Mouse (Mus musculus) c-Kit-negative CD71-positive TER-119-positive erythroid progenitor cells, embryonic 14.5 days (primary cell): ENCODE results near the gene Zcwpw1.

ENCODE experiments used
- DNase-seq: peaks from one replicate; pipeline ENCODE4 v3.0.0-alpha.2; 2013; ENCODE audit warnings: low read depth, low spot score

Gene Zcwpw1

DNA sequence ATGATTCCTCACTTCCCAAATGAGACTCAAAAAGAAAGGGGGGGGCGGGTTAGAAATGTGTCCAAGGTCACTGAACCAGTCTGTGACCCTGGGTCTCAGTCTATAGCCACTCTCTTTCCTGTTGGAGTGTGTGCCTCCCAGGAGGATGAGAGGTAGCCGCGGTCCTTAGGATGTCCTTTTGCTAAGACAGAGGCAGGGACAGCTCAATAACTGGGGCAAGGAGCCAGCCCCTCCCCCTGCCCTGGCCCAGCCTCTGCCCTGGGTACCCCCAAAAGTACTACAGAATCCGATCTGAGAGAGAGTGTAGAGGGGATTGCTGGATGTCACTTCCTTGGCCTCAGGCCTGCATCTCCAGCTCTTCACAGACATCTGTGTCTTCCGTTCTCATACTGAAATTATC is 32.2 kb upstream of the Zcwpw1 start:
- DNase-seq: no peak

DNA sequence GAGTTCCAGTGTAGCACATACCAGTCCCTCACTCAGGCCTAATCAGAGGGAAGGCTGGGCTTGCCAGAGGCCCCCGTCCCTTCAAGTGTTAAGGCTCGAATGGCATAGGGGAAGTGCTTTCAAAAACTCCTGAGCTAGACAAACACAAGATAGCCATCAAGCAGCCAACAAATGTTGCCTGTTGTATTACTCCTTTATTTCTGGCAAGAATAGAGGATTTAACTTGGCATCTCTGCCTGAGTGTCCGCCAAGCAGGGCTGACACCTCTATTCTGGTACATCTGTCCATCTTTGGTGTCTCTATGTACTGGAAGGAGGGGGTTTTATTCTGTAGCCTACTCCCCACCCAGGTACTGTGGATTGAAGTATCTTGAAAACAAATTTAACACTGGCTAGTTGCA is 31.5 kb upstream of the Zcwpw1 start:
- no peak for DNase-seq

DNA sequence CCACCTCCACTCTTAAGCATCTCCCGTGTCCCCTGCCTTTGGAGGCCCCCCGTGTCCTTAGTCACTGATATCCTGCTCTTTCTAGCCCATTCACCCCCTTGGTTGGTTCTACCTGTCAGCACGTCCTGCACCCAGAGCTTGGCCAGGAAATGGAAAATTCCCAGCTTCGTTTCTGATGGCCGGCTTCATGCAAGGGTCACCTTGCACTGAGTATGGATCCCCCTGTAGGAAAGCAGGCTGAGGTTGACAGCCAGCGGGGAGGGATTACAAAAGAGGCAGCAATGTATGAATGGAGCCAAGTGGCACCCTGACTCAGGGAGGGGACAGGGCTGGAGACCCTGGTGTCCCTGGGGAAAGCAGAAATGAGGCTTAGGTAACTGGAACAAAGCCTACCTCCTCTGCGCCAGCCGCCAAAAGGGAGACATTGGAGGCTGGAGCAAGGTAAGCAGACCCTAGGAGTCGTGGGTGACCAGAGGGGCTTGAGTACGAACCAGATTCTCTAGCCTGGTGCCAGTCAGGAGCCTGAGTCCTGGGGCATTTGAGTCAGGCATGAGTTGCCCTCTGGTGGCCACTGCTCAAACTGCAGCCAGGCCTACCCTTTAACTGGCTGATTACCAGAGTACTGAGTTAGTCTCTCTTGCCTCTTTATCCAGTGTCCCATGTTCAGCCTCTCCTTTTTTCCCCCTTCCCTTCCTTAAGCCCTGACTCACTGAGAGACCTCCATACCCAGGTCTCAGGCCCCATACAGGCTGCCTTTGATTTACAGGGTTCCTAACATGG is 30.5 kb upstream of the Zcwpw1 start:
- DNase-seq: peak; percentile 77

DNA sequence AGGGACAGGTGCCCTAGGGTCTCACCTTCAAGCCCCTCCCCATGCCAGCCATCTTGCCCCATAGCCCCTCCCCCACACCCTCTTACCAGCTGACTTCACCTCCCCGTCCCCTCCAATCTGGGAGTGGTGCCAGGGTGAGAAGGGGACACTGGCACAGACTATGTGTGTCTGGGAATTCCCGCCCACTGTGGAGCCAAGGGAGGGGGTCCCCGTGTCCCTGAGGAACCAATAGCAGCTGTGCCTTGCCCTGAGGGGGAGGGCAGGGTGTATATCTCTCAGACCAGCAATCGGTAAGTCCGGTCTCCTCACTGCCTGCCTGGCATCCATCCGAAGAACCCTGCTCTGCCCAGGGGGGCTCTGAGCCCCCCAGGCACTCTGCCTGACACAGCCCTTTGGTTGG is 29.7 kb upstream of the Zcwpw1 start:
- DNase-seq: no peak

DNA sequence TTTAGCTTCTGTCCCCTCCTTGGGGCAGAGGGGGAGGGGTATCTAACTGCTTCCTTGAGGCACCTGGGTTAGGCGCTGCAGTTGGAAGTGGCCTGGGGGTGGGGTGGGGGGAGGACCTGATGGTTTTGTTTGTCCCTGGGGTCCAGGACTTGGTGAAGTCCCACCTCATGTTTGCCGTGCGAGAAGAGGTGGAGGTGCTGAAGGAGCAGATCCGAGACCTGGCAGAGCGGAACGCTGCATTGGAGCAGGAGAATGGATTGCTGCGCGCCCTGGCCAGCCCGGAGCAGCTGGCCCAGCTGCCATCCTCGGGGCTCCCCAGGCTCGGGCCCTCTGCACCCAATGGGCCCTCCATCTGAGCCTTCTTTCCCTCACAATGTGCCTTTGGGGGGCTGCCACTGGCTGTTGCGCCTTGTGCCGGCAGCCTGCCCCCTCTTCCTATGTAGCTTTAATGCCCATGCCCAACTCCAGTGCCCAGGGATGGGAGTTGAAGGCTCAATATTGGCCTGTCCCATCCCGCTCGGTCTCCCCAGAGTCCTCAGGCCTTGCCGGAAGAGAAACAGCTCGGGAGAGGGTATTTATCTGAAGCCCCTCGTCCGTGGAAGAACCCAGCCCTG is 28.6 kb upstream of the Zcwpw1 start:
- no peak for DNase-seq

DNA sequence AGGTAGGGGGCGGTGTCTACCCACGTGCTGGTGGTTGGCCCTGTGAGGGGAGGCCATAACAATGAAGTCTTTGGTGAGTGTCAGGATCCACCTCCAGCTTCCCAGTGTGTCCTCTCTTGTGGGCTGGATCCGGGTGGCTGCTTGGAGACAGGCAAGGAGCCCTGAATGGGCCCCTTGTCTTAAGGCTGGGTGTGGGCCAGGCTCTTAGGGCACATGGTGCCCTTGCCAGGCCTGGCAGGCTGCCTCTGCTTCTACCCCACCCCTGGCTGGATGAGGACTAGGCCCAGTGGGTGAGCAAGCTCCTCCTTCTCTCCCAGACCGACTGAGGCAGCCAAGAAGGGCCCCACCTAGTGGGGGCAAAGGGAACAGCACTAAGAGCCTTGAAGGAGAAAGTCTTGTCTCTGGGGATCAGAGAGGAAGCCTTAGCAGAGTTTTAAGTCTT is 27.6 kb upstream of the Zcwpw1 start:
- DNase-seq: peak; percentile 73

DNA sequence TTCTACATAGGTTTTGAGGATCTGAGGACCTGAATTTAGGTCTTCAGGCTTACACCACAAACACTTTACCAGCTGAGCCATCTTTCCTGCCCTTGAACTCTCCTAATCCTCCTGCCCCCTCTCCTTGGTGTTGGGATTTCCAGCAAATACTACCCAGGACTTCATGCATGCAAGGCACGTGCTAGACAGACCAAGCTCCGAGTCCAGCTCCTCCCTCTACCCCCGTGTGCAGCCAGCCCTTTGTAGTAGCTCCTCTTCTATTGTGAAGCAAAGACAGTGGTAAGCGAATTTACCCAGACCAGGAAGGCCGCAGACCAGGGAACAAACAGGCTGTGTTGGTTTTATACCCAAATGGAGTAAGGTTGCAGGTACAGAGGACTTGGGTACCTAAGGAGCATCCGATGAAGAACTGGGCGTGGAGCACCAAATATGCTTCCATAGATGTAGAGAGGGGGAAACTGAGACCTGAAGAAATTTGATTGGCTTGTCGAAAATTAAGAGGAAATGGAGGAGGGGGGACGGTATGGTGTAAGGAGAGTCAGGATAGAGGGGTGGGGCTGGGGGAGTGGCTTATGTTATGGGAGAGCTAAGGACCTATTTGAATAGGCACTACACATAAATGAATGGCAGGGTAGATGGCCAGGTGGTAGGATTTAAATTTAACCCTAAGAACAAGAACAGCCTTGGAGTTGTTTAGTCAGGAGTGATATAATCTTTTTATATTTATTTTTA is 22.8 kb upstream of the Zcwpw1 start:
- DNase-seq: no peak

DNA sequence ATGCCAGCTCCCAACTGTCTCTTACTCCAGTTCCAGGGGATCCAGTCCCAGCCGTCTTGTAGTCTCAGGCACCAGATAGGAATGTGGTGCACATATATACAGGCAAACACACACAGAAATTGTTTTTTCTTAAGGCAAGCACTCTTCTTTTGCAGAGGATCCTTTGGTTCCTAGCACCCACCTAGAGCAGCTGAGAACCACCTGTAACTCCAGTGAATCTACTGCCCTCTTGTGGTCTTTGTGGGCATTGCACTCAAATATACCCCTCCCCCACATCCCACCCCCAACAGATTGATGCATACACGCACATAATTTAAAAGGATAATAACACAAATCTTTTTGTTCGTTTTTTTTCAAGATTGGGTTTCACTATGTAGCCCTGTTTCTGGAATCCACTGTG is 21.3 kb upstream of the Zcwpw1 start:
- DNase-seq: no peak

DNA sequence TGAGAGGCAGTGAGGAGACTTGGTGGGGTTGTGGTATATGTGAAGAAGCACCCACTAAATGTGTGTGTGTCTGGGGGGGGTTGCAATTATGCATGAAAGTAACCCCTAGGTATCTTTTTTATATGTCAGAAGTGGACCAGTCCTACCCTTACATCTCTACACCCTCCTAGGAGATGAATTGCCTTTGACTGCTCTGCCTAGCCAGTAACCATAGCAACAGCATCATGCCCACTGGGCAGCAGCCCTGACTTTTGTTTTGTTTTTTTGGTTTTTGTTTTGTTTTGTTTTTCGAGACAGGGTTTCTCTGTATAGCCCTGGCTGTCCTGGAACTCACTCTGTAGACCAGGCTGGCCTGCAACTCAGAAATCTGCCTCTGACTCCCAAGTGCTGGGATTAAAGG is 19.1 kb upstream of the Zcwpw1 start:
- DNase-seq: no peak

DNA sequence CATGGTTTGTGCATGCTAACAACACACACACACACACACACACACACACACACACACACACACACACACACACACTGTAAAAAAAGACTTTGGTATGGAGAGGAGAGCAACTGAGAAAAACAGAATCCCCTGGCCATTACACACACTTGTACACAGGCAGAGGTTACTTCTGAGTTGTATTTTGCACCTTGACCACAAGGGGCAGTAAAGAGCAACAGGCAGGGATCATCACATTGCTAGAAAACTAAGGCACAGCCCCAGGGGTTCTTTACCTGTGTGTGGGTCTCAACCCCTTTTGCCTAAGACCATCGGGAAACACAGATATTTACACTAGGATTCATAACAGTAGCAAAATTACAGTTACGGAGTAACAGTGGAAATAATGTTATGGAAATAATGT is 16.9 kb upstream of the Zcwpw1 start:
- DNase-seq: no peak

DNA sequence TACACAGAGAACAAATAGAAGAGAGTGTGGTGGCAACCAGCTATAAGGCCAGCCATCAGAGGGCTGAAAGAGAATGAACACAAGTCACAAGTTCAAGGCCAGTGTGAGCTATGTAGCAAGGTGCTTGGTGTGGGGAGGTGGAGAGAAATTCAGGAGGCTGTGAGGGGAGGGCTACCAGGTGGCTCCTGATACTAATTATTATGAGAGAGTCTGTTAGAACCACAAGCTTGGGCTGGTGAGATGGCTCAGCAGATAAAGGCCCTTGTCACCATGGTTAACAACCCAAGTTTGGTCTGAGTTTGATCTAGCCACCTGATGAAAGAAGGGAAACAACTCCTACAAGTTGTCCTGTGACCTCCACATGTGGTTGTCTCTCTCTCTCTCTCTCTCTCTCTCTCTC is 14.8 kb upstream of the Zcwpw1 start:
- DNase-seq: no peak

DNA sequence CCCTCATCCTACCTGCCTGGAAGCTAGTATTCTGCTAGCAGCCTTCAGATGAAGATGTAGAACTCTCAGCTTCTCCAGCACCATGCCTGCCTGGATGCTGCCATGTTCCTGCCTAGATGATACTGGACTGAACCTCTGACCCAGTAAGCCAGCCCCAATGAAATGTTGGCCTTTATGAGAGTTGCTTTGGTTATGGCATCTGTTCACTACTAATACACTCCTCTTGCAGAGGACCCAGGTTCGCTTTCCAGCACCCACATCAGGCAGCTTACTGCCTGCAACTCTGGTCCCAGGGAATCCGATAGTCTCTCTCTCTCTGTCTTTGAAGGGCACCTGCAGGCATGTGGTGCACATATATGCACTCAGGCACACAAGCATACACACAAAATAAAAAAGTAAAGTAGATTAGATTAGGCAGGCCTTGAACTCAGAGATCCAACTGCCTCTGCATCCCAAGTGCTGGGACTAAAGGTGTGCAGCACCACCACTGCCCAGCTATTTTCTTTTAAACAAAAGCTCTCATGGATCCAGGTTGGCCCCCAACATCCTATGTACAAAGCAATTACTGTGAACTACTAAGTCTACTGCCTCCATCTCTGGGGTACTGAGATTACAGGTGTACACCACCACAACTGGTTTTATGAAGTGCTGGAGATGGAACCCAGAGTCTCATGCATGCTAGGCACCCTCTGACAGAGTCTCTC is 11.9 kb upstream of the Zcwpw1 start:
- no peak for DNase-seq

DNA sequence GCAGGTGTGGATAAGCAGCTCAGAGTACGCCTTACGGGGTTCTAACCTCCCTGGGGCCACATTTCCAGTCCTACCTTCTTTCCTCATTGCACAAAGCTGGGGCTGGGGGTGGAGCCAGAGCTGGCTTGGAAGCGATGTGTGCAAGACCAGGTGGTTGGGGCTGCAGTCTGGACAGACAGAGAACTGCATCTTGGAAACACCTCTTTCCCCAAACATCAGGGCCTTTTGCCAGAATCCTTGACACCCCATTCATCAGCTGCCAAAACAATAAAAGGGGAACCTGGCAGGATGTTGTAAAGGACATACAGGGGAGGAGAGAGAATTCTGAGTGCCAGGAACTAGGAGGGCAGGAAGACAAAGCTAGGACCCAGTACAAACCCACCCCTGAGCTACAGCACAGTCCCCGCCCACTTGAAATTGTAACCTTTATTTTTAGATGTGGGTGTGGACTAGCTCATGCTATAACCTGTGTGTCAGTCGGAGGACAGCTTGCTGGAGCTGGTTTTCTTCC is 11.1 kb upstream of the Zcwpw1 start:
- no peak for DNase-seq

DNA sequence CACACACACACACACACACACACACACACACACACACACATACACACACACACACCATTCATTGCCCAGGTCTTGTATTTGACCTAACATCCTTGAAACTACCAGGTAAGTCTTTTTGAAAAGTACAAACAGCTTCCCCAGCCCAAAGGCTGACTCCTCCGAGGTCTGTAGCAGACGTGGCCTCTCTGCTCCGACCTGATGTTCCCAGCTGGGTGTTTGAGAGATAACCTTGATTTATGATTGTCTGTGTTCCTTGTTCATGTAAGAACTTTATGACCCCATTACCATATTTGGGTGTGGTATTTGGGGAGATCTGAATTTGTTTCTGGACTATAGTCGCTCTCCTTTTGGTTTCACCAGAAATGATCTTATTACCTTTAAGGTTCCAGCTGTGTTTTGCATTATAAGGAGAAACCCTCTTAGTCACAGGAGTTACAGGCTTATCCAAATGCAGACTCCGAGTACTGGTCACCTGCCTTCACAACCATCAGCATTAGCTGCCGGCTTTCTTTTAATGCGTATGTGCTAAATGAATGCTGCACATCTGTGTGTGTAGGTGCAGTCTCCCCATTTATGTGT is 10.2 kb upstream of the Zcwpw1 start:
- no peak for DNase-seq

DNA sequence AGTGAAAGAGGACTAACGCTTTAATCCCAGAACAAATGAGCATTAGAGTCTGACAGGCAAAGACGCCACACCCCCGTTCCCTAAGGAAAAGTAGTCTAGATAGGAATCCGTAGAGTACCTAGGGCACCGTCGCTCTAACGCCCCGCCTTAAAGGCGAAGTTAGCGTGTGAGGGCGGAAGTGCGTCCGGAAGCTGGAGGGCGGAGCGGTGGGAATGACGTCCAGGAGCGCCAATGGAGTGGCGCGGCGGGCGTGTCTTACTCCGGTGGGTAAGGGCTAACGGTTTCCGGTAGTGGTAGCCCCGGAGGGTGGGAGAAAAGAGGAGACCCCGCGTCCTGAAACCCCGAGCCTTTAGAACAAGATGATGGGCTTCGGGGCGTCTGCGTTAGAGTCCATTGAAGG is 9.0 kb upstream of the Zcwpw1 start, which contains the start of gene Ppp1r35:
TSS of gene Ppp1r35 (plus strand) at position 215 of the 400 bp plus-strand sequence.
- peak; percentile 92 for DNase-seq

DNA sequence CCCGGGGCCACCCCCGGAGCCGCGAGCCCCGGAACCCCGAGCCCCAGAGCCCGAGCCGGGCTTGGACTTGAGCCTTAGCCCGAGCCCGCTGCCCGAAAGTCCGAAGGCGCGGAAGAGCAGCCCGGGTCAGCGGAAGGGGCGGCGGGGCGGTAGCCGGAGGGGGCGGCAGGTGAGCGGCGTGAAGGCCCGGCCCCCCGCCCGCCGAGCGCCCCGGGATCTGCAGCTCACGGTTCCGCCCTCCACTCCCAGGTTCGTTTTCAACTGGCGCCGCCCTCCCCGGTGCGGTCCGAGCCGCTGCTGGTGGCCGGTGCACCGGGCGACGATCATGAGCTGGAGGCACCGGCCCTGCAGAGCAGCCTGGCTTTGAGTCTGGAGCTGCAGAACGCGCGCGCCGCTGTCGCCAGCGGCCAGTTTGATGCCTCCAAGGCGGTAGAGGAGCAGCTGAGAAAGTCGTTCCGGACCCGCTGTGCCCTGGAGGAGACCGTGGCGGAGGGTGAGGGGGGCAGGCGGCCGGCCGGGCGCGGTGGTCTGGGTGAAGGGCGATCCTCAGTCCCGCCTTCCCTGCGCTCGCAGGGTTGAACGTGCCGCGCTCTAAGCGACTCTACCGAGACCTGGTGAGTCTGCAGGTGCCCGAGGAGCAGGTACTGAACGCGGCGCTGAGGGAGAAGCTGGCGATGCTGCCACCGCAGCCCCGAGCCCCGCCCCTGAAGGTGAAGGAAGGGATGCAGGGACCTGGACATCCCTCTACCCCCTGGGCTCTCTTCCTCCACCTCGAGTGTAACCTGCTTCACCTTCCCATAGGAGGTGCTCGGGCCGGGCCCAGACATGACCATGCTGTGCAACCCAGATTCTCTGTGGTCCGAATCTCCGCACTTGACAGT is 8.3 kb upstream of the Zcwpw1 start:
- no peak for DNase-seq

DNA sequence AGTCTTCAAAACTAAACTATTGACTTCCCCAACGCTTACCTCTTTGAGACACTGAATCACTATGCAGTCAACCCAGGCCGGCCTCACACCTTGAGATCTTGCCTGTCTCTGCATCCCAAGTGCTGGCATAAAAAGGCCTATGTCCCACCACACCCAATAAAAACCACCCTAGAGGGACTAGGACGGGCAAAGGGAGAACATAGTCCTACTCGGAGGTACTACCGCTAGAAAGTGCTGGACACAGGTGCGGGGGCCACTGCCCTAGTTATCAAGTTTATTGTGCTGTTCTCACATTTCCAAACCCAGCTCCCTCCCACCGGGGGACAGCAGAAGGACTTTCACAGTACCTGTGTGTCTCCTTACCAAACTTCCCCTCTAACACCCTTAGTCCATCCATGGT is 5.9 kb upstream of the Zcwpw1 start:
- no peak for DNase-seq

DNA sequence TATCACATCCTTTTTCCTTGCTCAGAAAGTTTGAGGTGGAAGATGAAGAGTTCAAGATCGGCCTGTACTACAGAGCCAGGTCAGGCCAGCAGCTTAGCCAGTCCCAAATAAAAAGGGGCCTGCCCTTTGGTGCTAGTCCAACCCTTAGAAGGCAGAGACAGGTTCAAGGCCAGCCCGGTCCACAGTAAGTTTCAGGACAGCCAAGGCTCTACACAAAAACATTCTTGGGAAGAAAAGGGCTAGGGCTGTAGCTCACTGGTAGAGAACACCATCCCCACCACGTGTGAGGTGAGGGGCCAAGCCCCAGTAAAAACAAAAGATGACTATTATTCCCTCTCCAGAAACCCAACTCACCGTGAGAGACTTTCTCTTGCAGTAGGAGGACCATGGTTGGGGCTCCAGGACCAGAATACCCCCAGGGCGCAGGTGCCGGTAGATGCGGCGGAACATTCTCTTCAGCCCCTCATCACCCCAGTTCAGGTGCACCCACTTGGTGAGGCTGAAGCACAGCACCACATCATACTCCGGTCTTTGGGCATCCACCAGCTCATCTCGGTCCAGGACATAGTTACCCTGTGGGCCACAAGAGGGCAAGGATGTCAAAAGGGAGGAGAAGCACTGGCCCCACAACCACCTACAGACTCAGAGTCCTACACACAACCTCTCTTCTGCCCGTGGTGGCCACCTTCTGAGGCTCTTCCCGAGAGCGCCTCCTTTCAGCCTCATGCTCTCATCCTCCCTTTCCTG is 4.6 kb upstream of the Zcwpw1 start:
- DNase-seq: no peak

DNA sequence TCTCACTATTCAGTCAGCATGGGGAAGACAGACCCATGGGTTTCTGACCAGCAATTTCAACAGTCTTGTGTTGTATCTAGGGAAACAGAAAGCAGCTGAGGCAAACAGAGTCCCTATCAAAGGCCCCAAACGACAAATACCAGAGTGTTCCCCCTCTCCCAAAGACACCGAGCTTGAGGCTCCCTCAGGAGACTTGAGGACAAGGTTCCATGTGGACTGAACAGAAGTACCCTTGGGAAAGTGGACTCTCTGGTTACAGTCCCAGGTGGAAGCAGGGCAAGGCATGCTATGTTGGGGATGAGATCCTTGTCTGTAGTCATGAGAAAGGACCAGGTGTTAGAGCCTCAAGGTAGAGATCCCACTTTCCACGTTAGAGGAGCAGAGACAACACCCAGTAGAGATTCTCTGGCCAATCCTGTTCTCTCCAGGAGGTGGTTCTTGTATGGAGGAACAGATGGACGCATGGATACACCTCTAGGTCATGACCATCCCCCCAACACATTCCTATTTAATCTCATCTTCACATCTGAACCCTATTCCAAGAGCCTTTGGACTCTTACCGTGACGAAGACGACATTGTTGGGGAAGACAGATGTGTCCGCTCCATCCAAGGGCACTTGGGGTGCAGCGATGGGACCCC is 3.6 kb upstream of the Zcwpw1 start:
- DNase-seq: no peak
